Mouse (Mus musculus) lung, adult 2 months (tissue): ENCODE data around the gene Snrpa. TPM values are rescaled to one million over a fixed set of nuclear protein-coding genes. Genes with fewer than 3 reads are reported as not detected.

ENCODE experiments used
- DNase-seq: peaks from one replicate; pipeline ENCODE4 v3.0.0; 2022
- H3K4me1 ChIP-seq: fragments of 200-500 bp; 2 replicates; pipeline ENCODE4 v1.6.1; 2011; ENCODE audit warnings: low read length; ENCODE audit not compliant: control insufficient read depth, insufficient read depth
- H3K4me3 ChIP-seq: fragments of 200-500 bp; replicated peaks from 2 replicates; pipeline ENCODE3; 2011; ENCODE audit warnings: low read depth, mild to moderate bottlenecking, control low read depth, low read length; ENCODE audit errors: extremely low read depth
- CTCF ChIP-seq: fragments of 200-500 bp; IDR thresholded peaks from 2 replicates; pipeline ENCODE4 v1.5.1; 2011; ENCODE audit warnings: mild to moderate bottlenecking, low read length, control low read depth; ENCODE audit not compliant: insufficient read depth
- POLR2A ChIP-seq: fragments of 200-500 bp; IDR thresholded peaks from 2 replicates; pipeline ENCODE4 v1.6.1; 2011; ENCODE audit warnings: low read depth, mild to moderate bottlenecking, control low read depth, low read length, borderline replicate concordance; ENCODE audit errors: extremely low read depth
- WGBS: fragments of 180-500 bp; shearing (Covaris S2); methylation state at CpG from one replicate; pipeline ENCODE4 v1.1.7; 2018; 5-methylcytosine and 5-hydroxymethylcytosine counted together
- polyA plus RNA-seq: library from polyadenylated mRNA; depleted of rRNA; stranded (reverse); fragments of >200 nt; gene quantifications from 2 replicates; pipeline ENCODE4 v1.2.3, GENCODE M21; 2012

Snrpa gene
- polyA plus RNA-seq, 1 experiment = 135 TPM

DNA sequence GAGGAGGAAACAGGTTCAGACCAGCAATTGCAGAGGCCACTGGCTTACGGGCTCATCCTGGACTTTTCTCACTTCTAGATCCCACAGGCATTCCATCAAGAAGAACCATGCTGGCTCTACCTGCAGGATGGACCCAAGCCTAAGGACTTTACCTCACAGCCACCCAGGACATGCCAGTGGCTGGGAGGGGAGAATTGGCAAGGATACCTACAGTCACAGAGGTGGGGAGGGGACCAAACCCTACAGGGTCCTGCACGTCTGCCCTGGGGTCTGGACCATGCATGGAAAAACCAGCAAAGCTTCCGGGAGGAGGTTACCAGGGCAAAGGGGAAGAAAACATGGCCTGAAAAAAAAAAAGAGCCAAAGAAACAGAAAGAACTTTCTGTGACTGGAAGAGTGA, 25.1 kb downstream of the Snrpa start:
- WGBS = 91% methylated on average over 3 of the region's 3 CpGs
- DNase-seq = no peak
- TF ChIP-seq CTCF (no peak), POLR2A (no peak)
- Histone ChIP-seq H3K4me1 (peaks cover 4% of the 10 kb centered on the region; the same call in 1 of the 2 replicates), H3K4me3 (no peak overlapping the region)

DNA sequence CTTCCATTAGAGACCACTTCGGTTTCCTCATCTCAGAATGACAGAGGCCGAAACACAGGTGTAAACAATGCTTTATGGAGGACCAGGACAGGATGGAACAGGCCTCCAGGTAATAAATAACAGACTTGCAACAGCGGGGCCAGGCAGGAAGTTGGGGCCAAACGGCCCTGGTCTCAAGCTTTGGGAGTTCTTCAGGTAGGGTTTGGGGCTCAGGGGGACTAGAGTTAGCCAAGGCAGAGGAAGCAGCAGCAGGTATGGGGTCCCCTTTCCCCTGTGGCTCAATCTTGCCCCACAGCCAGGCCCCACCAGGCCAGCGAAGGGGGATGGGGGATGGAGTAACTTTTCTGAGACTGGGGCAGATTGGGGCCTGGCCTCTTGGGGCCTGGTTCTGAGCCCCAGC, 27.7 kb downstream of the Snrpa start:
- 92% methylated on average over 5 of the region's 5 CpGs for WGBS
- no peak for TF ChIP-seq CTCF
- TF ChIP-seq POLR2A = no peak
- no peak for DNase-seq
- Histone ChIP-seq H3K4me1 (peaks cover 23% of the 10 kb centered on the region), H3K4me3 (no peak overlapping the region)

DNA sequence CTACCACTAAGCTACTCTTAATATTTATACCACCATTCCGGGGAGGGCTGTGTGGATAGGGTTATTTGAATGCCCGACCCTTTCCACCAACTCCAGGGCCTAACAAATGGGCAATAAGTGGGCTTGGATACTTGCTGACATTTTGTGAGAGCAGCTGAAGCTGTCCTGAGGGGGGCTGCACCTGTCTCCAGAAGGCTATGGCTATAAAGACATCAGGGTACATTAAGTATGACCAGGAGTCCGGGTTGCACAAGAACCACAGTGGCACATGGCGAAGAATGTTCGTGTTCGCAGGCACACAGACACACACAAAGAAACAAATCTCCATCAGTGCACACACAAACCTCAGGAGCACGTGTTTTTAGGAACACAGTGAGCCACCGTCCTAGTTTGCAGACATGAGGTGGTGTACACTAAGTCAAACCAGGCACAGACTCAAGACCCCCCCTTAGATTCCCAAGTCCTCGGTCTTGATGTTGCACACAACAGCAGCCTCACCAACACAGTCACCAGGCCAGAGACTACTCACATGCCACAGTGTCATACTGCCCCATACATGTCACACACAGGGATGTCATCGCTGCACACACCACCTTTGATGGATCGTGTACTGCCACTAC, 28.5 kb downstream of the Snrpa start:
- DNase-seq = no peak
- Histone ChIP-seq H3K4me1 (peaks cover 29% of the 10 kb centered on the region), H3K4me3 (peak overlapping the region; percentile 57)
- WGBS = 61% methylated on average over 11 of the region's 11 CpGs
- TF ChIP-seq POLR2A = no peak
- TF ChIP-seq CTCF = no peak

DNA sequence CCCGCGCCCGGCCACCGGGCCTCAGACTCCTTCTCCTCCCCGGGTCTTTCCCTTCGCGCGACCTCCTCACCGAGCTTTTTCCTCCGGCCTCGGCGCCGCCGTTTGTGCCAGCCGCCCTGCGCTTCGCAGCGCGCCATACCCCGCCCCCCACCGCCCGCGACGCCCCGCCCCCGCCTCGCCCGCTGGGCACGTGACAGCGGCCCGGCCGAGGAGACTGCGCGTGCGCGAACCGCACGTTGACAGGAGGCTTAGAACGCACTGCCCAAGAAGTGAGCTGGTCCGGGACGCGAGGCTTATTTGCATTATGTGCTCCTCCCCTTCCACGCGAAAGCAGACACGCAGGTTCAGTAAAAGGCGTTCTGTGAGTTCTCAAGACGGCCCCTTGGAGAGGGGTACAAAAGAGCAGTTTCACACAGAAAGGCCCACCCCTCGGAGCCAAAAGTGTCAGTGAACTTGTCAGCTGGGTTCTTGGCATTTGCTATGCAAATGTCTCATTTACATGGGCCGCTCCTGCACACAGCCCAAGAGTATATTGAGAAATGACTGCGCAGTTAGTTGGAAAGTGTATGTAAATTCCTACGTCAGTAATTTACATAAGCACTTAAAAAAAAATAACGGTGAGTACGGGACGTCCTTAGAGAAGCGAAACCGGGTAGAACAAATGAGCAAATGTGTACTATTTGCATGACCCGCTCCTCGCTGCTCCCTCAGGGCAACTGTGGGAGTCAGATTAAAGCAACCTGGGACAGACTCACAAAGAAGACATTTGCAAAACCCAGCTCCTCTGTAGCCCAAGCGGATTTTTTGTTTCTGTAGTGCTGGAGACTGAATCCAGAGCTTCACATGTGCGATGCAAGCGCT, 29.2 kb downstream of the Snrpa start, which contains the start of gene Egln2:
Gene Egln2, minus strand, starts transcription at position 189 of the 861 bp plus-strand sequence.
- H3K4me3 ChIP-seq = peak within 1 kb of the TSS; percentile 75
- WGBS = 1% methylated on average over 61 of the region's 61 CpGs
- TF ChIP-seq POLR2A (peak; percentile 91; the same call in 1 of the 2 replicates), CTCF (no peak)
- H3K4me1 ChIP-seq = peaks cover 32% of the 10 kb centered on the region
- peak; percentile 94 for DNase-seq

DNA sequence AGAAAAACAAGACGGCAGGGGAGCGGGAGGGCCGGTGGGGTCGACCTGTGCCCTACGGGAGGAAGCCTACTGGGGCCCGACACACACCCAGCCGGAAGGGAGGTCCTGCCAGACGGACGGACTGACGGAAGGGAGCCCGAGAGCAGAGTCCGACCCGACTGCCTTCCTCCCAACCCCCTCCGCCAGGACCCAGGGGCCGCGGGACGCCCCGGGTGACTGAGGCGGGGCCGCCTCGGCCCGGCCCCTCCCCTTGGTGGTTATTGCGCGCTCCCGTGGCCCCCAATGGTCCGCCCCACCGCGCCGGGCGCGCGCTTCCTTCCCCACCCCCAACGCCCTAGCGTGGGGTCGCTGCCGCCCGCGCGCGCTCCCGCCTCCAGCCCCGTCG, 29.9 kb downstream of the Snrpa start:
- under 1% methylated on average over 43 of the region's 43 CpGs for WGBS
- H3K4me1 ChIP-seq = peaks cover 36% of the 10 kb centered on the region
- peak; percentile 86 for DNase-seq
- peak overlapping the region; percentile 75 for H3K4me3 ChIP-seq
- no peak for TF ChIP-seq CTCF
- TF ChIP-seq POLR2A = peak; percentile 93

DNA sequence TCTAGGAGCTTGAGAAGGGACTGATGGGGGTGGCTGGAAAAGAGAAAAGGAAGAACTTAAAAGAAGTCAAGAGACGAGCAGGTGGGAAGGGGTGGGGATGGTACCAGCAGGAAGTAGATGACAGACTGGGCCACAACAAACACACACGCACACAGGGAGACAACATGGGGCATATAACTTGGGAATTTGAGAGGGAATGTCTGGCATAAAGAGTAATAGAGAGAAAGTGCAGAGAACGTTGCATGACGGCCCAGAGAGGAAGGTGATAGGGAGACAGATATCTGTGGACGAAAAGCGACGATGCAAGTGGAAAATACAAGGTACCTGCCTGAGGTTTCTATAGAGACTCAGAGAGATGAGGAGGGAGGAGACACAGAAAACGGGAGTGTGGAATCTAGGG, 30.4 kb downstream of the Snrpa start:
- DNase-seq = no peak
- WGBS = 2% methylated on average over 8 of the region's 8 CpGs
- Histone ChIP-seq H3K4me3 (peak overlapping the region; percentile 75), H3K4me1 (peaks cover 36% of the 10 kb centered on the region)
- TF ChIP-seq CTCF = no peak
- TF ChIP-seq POLR2A = no peak

DNA sequence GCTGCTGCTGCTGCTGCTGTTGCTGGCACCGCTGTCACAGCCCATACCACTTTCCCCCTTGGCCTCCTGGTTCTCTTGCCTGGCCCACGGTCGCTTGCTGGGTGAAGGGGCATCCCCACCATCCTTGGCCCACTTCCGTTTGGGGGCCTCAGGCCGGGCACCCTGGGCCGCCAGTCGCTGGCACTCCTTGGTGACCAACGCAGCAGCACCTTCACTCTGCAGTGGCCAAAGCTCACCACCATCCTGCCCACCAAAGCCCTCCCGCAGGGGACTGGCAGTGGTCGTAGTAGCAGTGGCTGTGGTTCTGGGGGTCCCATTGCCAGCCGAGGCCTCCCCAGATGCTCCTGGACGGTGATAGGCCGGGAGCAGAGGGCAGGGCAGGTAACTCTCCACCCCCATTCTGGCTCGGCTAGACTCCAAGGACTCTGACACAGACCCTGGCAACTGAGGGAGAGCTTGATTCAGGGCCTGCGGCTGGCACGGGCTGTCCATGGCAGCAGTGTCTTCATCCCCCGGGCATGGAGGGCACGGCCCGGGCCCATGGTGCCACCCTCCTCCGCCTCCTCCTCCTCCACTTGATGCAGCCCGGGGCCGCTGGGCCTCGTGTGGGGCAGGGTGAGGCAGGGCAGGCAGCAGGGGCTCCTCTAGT, 30.9 kb downstream of the Snrpa start:
- peak overlapping the region; percentile 75 for H3K4me3 ChIP-seq
- peaks cover 41% of the 10 kb centered on the region for H3K4me1 ChIP-seq
- TF ChIP-seq POLR2A = peak; percentile 25; the same call in 1 of the 2 replicates
- TF ChIP-seq CTCF = no peak
- peak; percentile 41 for DNase-seq
- WGBS = 48% methylated on average over 23 of the region's 23 CpGs

DNA sequence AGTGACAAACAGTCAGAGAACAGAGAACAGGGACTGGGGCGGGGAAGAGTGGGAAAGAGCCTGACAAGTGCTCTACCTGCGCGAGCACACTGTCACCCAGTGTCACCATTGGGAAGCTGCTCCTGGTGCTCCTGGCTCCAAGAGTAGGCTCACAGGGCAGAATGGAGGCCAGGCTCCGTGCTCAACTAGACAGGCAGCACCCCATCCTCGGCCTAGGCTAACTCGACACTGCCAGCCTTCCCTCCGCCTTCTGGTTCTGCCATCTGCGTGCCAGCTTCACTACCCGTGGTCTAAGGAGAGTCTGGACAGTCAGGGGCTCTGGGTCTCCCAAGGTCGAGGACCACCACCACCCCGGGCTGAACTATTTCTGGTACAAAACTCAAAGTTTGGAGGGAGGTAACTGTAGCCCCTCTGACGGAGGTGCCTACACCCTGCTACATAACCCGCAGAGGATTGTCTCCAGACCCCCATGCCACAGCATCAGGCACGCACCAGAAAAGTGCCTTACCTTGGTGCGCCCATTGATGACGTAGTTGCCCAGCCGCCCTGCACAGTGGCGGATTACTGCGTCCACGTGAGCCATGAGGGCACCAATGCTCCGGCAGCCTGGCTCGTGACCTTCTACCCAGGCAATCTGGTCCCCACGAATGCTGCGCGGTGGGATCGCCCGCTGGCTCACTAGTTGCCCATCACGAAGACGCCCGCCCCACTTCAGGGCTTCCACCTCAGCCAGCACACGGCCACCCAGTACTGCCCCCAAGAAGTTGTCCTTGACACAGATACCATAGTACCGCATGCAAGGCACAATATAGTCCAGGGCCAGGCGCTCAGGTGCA, 31.7 kb downstream of the Snrpa start:
- TF ChIP-seq CTCF (no peak), POLR2A (no peak)
- Histone ChIP-seq H3K4me3 (peak overlapping the region; percentile 9), H3K4me1 (peaks cover 42% of the 10 kb centered on the region)
- 79% methylated on average over 33 of the region's 33 CpGs for WGBS
- DNase-seq = no peak

DNA sequence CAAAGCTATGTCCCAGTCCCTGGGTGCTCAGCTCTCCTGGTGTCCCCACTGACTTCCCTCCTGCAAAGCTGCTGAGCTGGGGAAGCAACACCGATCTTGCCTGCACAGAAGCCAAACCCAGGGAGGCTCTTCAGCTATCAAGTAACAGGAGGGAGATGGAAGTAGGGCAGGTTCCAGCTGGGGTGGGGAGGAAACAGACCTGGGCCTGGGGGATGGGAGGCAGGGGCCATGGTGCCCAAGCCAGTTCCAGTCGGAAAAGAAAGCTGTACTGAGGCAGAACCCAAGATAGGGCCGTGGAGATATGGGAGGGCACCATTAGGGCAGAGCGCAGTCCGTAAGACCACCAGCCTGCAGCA, 32.6 kb downstream of the Snrpa start:
- 51% methylated on average over 5 of the region's 5 CpGs for WGBS
- H3K4me1 ChIP-seq = peaks cover 42% of the 10 kb centered on the region

More for the DNA sequence above, 32.6 kb downstream of the Snrpa start:
- no peak for TF ChIP-seq POLR2A
- TF ChIP-seq CTCF = no peak
- DNase-seq = no peak
- no peak overlapping the region for H3K4me3 ChIP-seq
